Mouse (Mus musculus): ENCODE data around the gene Emilin1.

DNA sequence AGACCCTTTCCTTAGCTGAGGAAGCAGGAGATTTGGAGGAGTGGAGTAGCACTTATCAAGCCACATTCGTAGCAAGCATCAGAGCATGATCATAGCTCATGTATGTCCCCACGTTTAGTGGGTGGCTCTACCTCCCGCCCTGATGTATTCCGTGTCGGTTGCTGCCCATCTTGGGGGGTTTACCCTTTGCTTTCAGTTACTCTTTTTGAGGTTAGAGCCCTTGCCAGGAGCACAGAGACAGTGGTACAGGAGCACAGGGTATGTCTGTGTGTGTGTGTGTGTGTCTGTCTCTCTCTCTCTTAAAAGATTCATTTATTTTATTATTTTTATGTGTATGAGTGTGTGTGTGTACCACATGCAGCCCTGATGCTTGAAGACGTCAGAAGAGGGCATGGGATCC, 9.9 kb downstream of the Emilin1 start:
- TF ChIP-seq POLR2A (IDR thresholded peaks at IDR 0.05; ENCODE audit: low read depth, low read length) (no peak), CTCF (IDR thresholded peaks at IDR 0.05; ENCODE audit: extremely low read depth, insufficient read depth, insufficient read length, insufficient replicate concordance) (no peak)
